ENCODE assay signal across 9 mouse cellular contexts in the genomic region with DNA sequence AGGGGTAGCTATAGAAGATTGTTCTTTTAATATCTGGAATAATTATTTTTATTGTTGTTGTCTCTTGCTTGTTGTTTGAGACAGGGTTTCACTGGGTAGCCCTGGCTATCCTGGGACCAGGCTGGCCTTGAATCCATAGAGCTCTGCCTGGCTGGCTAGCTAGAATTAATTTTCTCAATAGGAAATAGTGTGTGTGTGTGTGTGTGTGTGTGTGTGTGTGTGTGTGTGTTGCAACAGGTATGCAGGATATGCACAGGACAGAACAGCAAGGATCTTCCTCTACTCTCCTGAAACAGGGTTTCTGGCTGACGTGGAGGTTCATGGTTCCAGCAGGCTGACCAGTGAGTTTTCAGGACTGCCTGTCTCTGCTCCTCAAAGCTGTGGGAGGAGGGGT. TPM values are rescaled to one million over a fixed set of nuclear protein-coding genes. Genes with fewer than 3 reads are reported as not detected.
DNase-seq lines count a peak whose midpoint lies in the region; ATAC-seq lines count a peak whose summit lies in the region.
"Had no signal": no experiment of that assay in that cellular context is flagged by ENCODE, and none has a peak within 500 bp of the region (broad histone marks: within the 10 kb centered on the region; RNA-seq: fewer than 3 reads in every experiment).

No protein-coding gene starts in this region.

- peak; percentile 15; the same call in 1 of the 2 replicates for ATAC-seq in kidney, embryonic 14.5 days (ENCODE audit: low FRiP score, low TSS enrichment)
- no peak for ATAC-seq in embryonic facial prominence, embryonic 12.5 days (ENCODE audit: insufficient number of reproducible peaks, insufficient read depth, low FRiP score, low TSS enrichment)
- ATAC-seq in hindbrain, embryonic 15.5 days (ENCODE audit: low FRiP score, low read depth), result peak; percentile 73
- ATAC-seq in midbrain, embryonic 12.5 days (ENCODE audit: low FRiP score, low read depth), result peak; percentile 52; the same call in 1 of the 2 replicates

- no peaks in the 10 kb centered on the region for H3K36me3 ChIP-seq in kidney, embryonic 14.5 days (ENCODE audit: control insufficient read depth, insufficient read depth, low read length)
- H3K36me3 ChIP-seq in embryonic facial prominence, embryonic 12.5 days, result no peaks in the 10 kb centered on the region
- no peaks in the 10 kb centered on the region for H3K36me3 ChIP-seq in hindbrain, embryonic 15.5 days
- H3K36me3 ChIP-seq in midbrain, embryonic 12.5 days, result no peaks in the 10 kb centered on the region

- H3K9ac ChIP-seq in kidney, embryonic 14.5 days (ENCODE audit: low read depth, low read length), result no peak overlapping the region
- no peak overlapping the region for H3K9ac ChIP-seq in embryonic facial prominence, embryonic 12.5 days
- H3K9ac ChIP-seq in hindbrain, embryonic 15.5 days, result peak overlapping the region; percentile 22; the same call in 1 of the 2 replicates
- no peak overlapping the region for H3K9ac ChIP-seq in midbrain, embryonic 12.5 days (replicated peaks)

- H3K4me1 ChIP-seq in kidney, embryonic 14.5 days (ENCODE audit: control insufficient read depth, insufficient read depth, low read length), result 0 out of 2 replicates have a peak, but pooled peaks cover 2% of the 10 kb centered on the region
- peaks cover 8% of the 10 kb centered on the region; the same call in 1 of the 2 replicates for H3K4me1 ChIP-seq in embryonic facial prominence, embryonic 12.5 days
- H3K4me1 ChIP-seq in hindbrain, embryonic 15.5 days (replicated peaks), result peaks cover 4% of the 10 kb centered on the region; the same call in 1 of the 2 replicates
- H3K4me1 ChIP-seq in midbrain, embryonic 12.5 days, result peaks cover 5% of the 10 kb centered on the region; the same call in 1 of the 2 replicates

- H3K9me3 ChIP-seq in kidney, embryonic 14.5 days (ENCODE audit: control insufficient read depth, low read length), result no peaks in the 10 kb centered on the region
- H3K9me3 ChIP-seq in embryonic facial prominence, embryonic 12.5 days, result no peaks in the 10 kb centered on the region
- no peaks in the 10 kb centered on the region for H3K9me3 ChIP-seq in hindbrain, embryonic 15.5 days
- no peaks in the 10 kb centered on the region for H3K9me3 ChIP-seq in midbrain, embryonic 12.5 days

- H3K27ac ChIP-seq in kidney, embryonic 14.5 days (ENCODE audit: low read depth, low read length), result no peak overlapping the region
- no peak overlapping the region for H3K27ac ChIP-seq in embryonic facial prominence, embryonic 12.5 days
- 0 out of 2 replicates have a peak overlapping the region, but pooled peaks have one; percentile 62 for H3K27ac ChIP-seq in hindbrain, embryonic 15.5 days (replicated peaks)
- H3K27ac ChIP-seq in midbrain, embryonic 12.5 days (replicated peaks), result no peak overlapping the region

- H3K27me3 ChIP-seq in kidney, embryonic 14.5 days (ENCODE audit: control insufficient read depth, insufficient read depth, low read length), result no peaks in the 10 kb centered on the region
- H3K27me3 ChIP-seq in embryonic facial prominence, embryonic 12.5 days, result no peaks in the 10 kb centered on the region
- H3K27me3 ChIP-seq in hindbrain, embryonic 15.5 days, result no peaks in the 10 kb centered on the region
- peaks cover 3% of the 10 kb centered on the region; the same call in 1 of the 2 replicates for H3K27me3 ChIP-seq in midbrain, embryonic 12.5 days

- 75% methylated on average over 1 of the region's 1 CpGs for WGBS in kidney, embryonic 14.5 days
- 84% methylated on average over 1 of the region's 1 CpGs for WGBS in embryonic facial prominence, embryonic 12.5 days
- 70% methylated on average over 1 of the region's 1 CpGs for WGBS in hindbrain, embryonic 15.5 days
- WGBS in midbrain, embryonic 12.5 days, result 86% methylated on average over 1 of the region's 1 CpGs

- peak overlapping the region; percentile 12; the same call in 1 of the 2 replicates for H3K4me3 ChIP-seq in kidney, embryonic 14.5 days (ENCODE audit: low read length)
- 0 out of 2 replicates have a peak overlapping the region, but pooled peaks have one; percentile 17 for H3K4me3 ChIP-seq in embryonic facial prominence, embryonic 12.5 days
- H3K4me3 ChIP-seq in hindbrain, embryonic 15.5 days, result peak overlapping the region; percentile 24
- no peak overlapping the region for H3K4me3 ChIP-seq in midbrain, embryonic 12.5 days

- H3K4me2 ChIP-seq in kidney, embryonic 14.5 days (replicated peaks; ENCODE audit: low read depth, low read length), result peak overlapping the region; percentile 32
- H3K4me2 ChIP-seq in embryonic facial prominence, embryonic 12.5 days (replicated peaks), result peak overlapping the region; percentile 43
- H3K4me2 ChIP-seq in hindbrain, embryonic 15.5 days, result peak overlapping the region; percentile 75
- peak overlapping the region; percentile 56 for H3K4me2 ChIP-seq in midbrain, embryonic 12.5 days (replicated peaks)

- no peak for DNase-seq in kidney, adult 9 months
- no peak for DNase-seq in right cerebral cortex, postnatal 36 days (ENCODE audit: low spot score in 2 of 2)
- no peak for DNase-seq in layer of hippocampus, adult 18-20 months (ENCODE audit: low spot score in 2 of 2)
- no peak for DNase-seq in layer of hippocampus, postnatal 10 days (ENCODE audit: low spot score in 2 of 2)

RNA-seq across cellular contexts. Expression of gene Mill2, which starts 1.4 kb away (rescaled TPM):
- 0.64 and 0.79 TPM in 2 replicates for polyA plus RNA-seq in kidney, embryonic 14.5 days (2014; fragmentation: Nextera tagmentation; extraction: Ambion mirVana)
- 0.12 and 0.28 TPM in 2 replicates for polyA plus RNA-seq in embryonic facial prominence, embryonic 12.5 days (2016; fragmentation: Nextera tagmentation; extraction: Ambion mirVana)
- polyA plus RNA-seq in hindbrain, embryonic 15.5 days (2015; fragmentation: Nextera tagmentation; extraction: Ambion mirVana), result 0.44 and 1.3 TPM in 2 replicates
- 0.59 and 0.63 TPM in 2 replicates for polyA plus RNA-seq in midbrain, embryonic 12.5 days (2016; fragmentation: Nextera tagmentation; extraction: Ambion mirVana)
- total RNA-seq in layer of hippocampus, adult 18-20 months (2021), result 1 to 10 TPM; 1.3 to 2.2 TPM
- 1 to 10 TPM; 1.5 to 2.2 TPM for total RNA-seq in layer of hippocampus, postnatal 10 days (2021)

RNA-seq across cellular contexts. Expression of gene Psg17, which starts 19.8 kb away (rescaled TPM):
- polyA plus RNA-seq in kidney, embryonic 14.5 days (2014; fragmentation: Nextera tagmentation; extraction: Ambion mirVana), result not detected in 2 replicates
- not detected in 2 replicates for polyA plus RNA-seq in embryonic facial prominence, embryonic 12.5 days (2016; fragmentation: Nextera tagmentation; extraction: Ambion mirVana)
- polyA plus RNA-seq in hindbrain, embryonic 15.5 days (2015; fragmentation: Nextera tagmentation; extraction: Ambion mirVana), result 0.06 TPM in 1 of 2 replicates, not detected in the other
- polyA plus RNA-seq in midbrain, embryonic 12.5 days (2016; fragmentation: Nextera tagmentation; extraction: Ambion mirVana), result 0.08 and 0.10 TPM in 2 replicates
- total RNA-seq in layer of hippocampus, adult 18-20 months (2021), result not detected
- not detected for total RNA-seq in layer of hippocampus, postnatal 10 days (2021)
- total RNA-seq: hematopoietic stem cell, adult 5-6 weeks had no signal

RNA-seq across cellular contexts. Expression of gene Pglyrp1, which starts 30.0 kb away (rescaled TPM):
- 0.77 and 1.1 TPM in 2 replicates for polyA plus RNA-seq in kidney, embryonic 14.5 days (2014; fragmentation: Nextera tagmentation; extraction: Ambion mirVana)
- 1.1 and 2.0 TPM in 2 replicates for polyA plus RNA-seq in embryonic facial prominence, embryonic 12.5 days (2016; fragmentation: Nextera tagmentation; extraction: Ambion mirVana)
- 22.9 and 25.9 TPM in 2 replicates for polyA plus RNA-seq in hindbrain, embryonic 15.5 days (2015; fragmentation: Nextera tagmentation; extraction: Ambion mirVana)
- 2.5 and 4.2 TPM in 2 replicates for polyA plus RNA-seq in midbrain, embryonic 12.5 days (2016; fragmentation: Nextera tagmentation; extraction: Ambion mirVana)
- 10 to 100 TPM; 15.5 to 23.3 TPM for total RNA-seq in layer of hippocampus, adult 18-20 months (2021)
- 10 to 100 TPM; 22.0 to 27.9 TPM for total RNA-seq in layer of hippocampus, postnatal 10 days (2021)

RNA-seq across cellular contexts. Expression of gene Psg19, which starts 42.9 kb away (rescaled TPM):
- polyA plus RNA-seq in kidney, embryonic 14.5 days (2014; fragmentation: Nextera tagmentation; extraction: Ambion mirVana), result not detected in 2 replicates
- not detected in 2 replicates for polyA plus RNA-seq in embryonic facial prominence, embryonic 12.5 days (2016; fragmentation: Nextera tagmentation; extraction: Ambion mirVana)
- not detected in 2 replicates for polyA plus RNA-seq in hindbrain, embryonic 15.5 days (2015; fragmentation: Nextera tagmentation; extraction: Ambion mirVana)
- polyA plus RNA-seq in midbrain, embryonic 12.5 days (2016; fragmentation: Nextera tagmentation; extraction: Ambion mirVana), result not detected in 2 replicates
- total RNA-seq in layer of hippocampus, adult 18-20 months (2021), result not detected
- total RNA-seq in layer of hippocampus, postnatal 10 days (2021), result not detected
- total RNA-seq: hematopoietic stem cell, adult 5-6 weeks had no signal
